Mouse (Mus musculus): ENCODE measurements around the gene Gorasp1.

- TF ChIP-seq CTCF (IDR thresholded peaks at IDR 0.05; ENCODE audit: extremely low read depth, insufficient read depth, insufficient read length, insufficient replicate concordance) (peak; percentile 36; the same call in 1 of the 2 replicates), POLR2A (IDR thresholded peaks at IDR 0.05; ENCODE audit: low read depth, low read length) (no peak)
These were observed 32.9 kb upstream of the Gorasp1 start for GRCm38 (mm10) chr9:119970221-119970620.
